Mouse (Mus musculus) right cerebral cortex, adult 2 months (tissue): ENCODE measurements at regions not wholly inside any gene's neighbourhood (a gene's known extent, or its start where the extent isn't known, plus 50 kb on each side); places are given as distances from the start of the nearest gene placed in this dataset.

Experiments
- DNase-seq, 2 experiments: peaks; one replicate each; pipeline ENCODE4 v3.0.0; 2021 to 2022; ENCODE audit warnings: low spot score in 2 of 2

DNA sequence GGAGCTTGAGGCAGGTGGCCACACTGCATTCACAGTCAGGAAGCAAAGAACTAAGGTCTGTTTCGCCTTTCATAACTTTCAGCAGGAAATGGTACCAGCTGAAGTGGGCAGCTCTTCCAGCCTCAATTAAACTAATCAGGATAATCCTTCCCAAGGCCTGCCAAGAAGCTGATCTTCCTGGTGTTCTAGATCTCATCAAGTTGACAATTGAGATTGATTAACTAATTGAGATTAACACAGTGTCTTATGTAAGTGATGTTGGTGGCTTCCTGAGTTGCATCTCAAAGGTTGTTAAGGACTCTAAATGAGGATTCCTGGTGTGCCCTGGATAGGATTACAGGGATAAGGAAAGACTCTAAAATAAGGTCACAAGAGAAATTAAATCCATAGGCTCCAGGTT, 273.3 kb upstream of the Irx2 start:
- no peak for DNase-seq

DNA sequence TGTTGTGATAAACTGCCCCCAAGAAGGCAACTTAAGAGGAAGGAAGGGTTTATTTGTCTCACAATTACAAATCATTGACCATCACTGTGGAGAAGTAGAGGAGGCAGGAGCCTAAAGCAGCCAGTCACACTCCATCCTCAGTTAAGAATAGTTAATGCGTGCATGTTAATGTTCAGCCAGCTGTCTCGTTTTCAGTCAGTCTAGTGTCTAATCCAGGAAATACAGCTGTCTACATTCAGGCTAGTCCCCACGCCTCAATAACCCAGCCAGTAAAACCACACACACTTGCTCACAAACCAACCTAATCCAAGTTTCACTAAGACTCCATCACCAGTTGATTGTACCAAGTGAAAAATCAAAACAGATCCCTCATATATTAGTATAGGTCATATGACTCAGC, 272.8 kb upstream of the Irx2 start:
- no peak for DNase-seq

DNA sequence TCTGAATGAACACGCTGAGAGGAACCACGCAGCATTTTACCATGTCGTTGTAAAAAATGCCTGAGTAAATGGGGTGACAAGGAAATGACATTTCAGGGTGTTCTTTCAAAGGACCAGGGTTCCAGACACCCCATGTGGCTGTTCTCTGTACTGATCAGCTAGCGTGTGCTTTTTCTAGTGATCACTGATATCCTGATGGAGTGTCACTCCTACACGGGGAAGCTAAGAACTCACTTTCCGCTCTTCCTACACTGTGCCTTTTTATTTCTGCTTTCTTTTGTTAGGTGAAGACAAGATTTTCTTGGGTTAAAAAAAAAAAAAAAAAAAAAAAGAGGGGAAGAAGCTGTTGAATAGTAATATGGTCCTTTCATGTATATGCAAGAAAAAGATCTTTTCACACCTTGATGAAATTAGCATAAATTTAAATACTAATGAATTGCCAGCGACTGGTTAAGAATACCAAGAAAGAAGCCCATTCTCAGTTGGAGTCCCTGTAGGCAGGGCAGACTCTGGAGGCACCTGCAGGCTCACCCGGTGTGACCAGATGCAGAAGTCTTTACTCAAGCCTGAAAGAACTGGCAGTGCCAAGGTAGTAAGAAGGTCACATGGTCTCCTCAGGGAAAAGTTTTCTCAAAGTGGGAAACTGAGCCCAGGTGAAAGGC, 270.2 kb upstream of the Irx2 start:
- DNase-seq, result no peak

DNA sequence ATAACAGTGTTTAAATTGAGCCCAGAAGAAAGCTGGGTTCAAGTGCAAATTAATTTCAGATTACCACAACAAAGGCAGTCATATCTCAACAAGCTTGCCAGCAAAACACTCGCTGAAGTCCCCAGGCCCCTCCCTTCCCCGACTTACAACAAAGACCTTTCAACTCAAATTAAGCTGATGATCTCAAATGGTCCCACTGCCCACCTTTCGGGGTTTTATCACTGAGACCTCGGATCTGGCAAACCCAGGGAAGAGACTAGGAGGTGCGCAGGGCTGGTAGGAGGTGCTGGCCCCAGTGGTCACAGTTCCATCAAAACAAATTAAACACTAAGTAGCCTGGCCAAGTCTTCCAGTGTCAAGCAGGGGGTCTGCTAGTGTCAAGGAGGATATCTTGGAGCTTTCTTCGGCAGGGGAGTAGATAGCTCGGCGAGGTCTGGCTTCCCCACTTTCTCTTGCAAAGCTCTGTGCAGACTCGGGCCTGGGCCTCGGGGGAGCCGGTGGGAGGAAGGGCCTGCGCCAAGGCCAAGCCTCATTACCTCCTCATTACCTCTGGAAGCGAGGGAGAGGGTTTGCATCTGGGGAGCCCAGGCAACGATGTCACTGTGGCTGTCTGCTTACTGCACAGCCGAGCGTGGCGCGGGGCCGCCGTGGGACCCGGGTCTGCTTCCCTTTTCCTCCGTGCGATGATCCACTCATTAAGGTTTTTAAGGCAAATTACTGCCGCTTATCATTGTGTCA, 262.9 kb upstream of the Irx2 start:
- DNase-seq, result no peak

DNA sequence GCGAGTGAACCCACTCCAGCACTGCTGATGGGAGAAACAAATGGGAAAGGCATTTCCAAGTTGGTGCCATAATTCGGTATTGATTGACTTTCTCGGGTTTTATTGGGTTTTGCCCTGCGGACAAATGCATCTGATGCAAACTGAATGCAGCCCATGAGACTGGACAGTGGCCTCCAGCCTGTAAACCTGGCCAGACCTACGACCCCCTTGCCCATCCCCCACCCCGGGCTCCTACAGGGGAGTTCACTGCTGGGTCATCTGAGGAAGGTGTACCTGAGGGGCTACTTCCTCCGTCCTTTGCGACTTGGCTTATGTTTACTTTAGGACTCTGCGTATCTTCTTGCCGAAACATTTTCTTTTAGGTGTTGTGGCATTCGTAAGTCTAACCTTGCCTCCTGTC, 262.3 kb upstream of the Irx2 start:
- DNase-seq, result no peak

DNA sequence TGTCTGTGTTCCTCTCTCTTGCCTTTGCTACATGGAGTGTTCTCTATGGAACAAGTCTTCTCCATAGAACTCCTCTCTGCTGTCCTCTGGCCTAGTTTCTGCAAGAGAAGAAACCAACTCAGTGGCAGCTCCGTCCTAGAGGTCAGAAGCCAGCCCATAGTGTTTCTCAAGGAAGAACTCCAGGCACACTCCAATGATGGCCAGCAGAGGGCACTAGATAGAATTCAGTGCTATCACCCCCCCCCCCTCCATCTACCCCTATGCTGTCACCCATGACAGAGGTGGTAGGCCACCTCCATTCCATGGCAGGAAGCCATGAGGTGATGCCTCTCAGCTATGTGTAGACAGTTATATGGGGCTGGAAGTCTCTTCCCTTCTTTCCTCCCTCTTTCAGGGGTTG, 258.5 kb upstream of the Irx2 start:
- no peak for DNase-seq

DNA sequence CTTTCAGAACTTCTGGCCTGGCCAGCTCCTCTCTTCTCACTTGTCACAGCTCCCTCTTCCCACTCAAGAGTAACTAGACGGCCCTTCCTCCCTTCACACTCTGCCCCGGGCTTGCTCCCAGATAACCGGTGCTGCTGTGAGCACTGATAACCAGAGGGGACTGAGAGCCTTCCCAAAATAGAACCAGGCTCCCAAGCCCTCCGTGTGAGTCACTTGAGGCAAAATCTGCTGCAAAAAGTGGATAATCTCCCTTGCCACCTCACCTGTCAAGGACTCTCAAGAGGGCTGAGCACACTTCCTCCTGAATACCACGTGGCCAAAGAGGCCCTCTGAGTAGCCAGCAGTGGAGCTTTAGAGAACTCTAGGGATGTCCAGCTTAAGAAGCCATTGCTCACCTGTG, 257.6 kb upstream of the Irx2 start:
- no peak for DNase-seq

DNA sequence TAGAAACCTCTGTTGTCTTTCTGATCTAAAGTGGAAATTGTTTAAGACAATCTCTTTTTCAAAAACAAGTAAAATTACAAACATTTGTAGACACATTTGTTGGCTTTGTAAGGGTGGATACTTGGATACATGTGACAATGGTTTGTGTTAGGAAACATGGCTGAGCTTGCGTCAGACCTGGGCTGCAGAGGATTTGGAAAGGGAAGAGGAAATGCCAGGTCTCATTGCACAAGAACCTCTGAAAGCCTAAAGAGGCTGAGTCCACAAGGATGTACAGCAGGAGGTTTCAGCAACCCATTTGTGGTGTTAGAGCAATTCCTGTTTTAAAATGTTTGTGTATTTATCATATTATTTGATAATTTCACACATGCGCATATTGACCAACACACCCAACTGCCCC, 235.3 kb upstream of the Irx2 start:
- DNase-seq, result no peak

DNA sequence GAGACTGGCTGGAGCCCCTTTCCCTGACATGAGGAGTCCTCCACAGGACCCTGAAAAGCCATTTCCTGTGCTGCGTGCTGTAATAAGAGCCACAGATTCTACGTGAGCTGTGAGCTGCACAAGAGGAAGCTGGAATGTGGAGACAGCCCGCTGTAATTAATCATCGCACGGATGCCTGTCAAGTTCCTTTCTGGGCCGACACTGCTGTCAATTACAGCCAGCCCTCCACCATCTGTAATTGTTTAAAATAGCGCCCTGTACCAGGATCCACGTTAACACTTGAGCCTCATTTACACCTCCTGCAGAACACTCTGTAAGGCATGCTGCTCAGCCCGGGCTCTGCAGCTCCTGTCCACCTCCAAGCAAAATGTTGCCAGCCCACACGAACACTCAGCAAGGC, 227.9 kb upstream of the Irx2 start:
- DNase-seq, result peak; percentile 72 to 75

DNA sequence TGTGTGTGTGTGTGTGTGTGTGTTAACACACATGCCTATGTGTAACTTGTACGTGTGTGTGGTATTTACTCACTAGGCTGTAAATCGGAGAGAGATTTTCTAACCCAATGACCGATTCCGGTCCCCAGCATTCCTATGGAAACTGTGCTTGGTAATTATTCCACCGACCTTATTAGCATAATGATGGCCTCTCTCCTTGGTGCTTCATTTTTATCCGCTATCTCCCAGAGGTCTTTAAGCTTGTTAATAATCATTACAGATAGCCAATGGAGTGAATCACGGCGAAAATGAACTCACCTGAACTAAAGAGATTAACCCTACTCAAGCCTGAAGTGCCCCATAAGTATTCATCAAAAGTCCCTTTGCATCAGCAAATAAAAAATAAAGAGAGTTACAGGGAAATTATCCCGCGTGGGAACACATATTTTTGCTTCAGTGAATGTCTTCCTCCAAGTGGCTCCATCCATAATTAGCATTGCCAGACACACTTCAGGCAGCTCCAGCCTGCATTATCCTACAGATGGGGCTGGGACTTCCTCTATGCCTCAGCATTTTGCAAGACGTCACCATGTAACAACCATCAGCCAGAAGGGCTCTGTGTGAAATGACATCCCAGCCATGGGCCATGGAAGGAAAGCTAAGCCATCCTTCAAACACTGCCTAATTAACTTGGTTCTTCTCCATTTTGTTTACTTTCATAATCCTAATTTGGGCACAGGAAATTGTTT, 219.2 kb upstream of the Irx2 start:
- DNase-seq, result peak in 1 of 2 experiments; percentile 8

DNA sequence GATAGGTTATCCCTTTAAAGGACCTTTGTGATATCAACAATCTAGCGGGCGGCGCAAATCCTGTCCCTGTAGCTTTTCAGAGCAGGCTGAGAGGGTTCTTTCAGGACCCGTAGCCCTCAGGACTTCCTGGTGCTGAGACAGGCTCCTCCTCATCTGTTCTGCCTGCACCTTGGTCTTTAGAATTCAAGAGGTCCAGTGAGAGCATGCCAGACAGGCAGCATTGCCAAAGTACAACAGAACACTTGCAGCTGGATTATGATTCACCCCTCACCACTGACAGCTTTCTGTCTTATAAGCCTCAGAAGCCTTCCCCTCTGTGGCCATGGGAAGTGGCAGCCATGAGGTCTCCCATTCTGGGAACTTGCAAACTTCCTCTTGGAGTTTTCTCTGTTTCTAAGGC, 216.0 kb upstream of the Irx2 start:
- no peak for DNase-seq

DNA sequence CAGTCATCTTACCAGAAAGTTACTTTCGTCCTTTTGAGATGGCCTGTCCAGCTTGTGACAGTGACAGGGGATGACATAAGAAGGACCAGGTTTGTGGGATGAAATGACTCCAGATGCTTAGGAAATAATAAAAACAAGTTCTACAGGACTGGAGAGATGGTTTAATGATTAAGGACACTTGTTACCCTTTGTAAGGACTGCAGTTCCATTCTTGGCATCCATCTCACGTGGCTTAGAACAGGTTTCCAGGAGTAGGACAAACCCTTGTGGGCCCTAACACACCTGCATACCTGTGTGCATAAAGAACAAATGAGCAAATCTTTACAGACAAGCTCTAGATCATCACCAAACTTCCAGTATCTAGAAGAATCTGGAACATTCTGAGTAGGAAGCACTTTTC, 211.6 kb upstream of the Irx2 start:
- no peak for DNase-seq

DNA sequence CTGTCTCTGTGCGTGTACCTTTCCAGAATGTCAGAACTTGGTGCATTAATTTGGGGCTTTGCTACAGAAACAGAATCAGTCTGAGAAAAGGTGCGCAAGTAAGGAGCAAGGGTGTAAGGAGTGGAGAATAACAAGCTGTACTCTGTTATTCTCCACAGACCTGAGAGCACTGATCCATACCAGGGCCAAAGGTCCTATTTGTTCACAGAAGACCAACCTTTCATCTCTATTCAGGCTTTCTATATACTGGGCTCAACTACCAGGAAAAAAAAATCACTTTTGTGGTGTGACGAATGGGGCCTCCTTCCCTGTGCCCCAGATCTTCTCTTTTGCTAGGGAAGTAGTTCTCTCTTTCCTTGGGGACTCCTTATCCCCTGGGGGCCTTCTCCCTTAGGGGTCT, 210.8 kb upstream of the Irx2 start:
- DNase-seq, result no peak

DNA sequence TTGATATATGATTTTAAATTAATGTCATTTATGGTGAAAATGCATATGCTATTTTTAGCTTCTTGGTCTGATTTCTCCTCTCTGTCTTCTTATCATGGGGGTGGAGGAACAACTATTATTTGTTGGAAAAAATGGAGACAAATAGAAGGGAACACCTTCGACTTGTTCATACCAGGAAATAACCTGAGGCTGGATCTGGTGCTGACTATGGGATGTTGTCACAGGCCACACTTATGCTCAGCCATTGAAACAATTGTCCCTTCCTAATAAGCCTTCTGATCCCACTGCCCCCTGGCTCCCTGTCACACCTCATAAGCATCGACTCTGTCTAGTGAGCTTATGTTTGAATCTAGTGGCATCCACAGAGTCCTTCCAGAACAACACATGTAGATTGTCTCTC, 210.3 kb upstream of the Irx2 start:
- no peak for DNase-seq

DNA sequence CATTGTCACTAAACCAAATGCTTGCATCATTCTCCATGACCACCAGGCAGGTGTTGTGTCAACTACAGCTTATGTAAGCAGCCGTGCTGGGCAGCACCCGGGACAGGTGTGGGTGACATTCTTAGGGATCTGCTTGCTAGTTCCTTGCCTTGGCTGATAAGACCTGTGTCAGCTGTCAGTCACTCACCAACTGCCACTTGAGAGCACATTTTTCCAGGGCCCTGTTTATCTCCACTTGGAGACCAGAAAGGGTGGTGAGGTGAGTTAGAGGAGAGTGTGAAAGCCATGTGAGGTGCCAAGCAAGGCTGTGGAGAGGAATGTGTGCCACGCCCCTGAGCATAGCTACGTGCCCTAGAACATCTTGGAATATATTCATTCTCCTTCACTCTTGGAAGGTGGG, 209.1 kb upstream of the Irx2 start:
- no peak for DNase-seq

DNA sequence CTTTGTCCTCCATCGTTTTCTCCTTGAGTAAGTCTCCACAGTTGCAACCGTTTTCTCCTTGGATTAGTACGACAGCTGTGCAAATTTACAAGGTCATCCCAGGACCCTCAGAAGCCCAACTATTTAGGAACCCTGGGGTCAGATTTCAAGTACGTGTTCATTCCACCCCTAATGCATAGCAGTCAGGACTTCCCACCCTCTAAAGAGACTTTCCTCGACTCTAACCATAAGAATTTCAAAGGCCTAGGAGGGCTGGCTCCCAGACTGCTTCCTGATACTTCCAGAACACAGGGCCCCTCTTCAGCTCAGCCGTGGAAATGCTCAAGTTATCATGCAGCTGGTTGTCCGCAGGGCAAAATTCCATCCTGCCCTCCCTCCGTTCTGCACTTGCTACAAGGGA, 202.7 kb upstream of the Irx2 start:
- DNase-seq, result no peak

DNA sequence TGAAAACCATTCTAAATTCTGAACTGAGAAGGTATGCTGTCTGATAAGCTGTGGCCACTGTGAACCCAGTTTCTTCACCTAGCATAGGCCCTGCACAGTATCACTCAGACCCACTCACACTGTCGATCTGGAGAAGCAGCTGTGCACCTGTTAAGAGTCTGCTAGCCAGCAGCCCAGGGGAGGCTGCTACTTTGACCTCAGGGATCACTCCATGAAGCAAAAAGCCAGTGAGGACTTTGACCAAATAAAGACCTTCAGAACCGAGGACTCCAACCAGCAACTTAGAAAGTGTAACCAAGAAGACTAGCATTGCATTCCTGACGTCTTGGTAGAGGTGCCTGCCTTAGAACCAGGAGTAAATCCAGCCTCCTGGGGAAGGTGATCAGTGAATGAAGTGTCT, 183.3 kb upstream of the Irx2 start:
- no peak for DNase-seq

DNA sequence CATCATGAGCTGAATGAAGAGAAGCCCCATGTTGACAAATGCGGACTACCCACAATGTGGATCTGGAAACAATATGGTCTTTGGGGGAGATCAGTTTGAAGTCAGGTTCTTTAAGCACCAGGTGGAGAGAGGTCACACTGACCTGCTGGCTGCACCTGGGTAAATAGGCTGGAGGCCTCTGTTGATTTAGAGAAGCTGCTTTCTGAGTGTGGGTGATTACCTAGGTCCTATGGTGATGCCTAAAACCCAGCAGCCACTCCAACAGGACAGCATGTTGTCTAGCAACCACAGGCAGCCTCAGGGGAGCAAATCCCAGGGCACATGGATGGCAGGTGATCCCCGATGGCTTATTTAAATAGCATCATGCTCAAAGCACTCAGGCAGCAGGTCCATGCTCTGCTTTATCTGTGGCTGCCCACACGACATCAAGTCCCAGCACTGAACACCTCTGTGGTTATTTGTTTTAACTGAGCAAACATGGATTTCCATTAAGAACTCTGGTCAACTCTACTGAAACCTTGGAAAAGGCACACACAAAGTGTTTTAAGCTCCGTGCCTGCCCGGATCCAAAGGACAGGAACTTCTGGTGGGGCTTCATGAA, 180.1 kb upstream of the Irx2 start:
- DNase-seq, result no peak

DNA sequence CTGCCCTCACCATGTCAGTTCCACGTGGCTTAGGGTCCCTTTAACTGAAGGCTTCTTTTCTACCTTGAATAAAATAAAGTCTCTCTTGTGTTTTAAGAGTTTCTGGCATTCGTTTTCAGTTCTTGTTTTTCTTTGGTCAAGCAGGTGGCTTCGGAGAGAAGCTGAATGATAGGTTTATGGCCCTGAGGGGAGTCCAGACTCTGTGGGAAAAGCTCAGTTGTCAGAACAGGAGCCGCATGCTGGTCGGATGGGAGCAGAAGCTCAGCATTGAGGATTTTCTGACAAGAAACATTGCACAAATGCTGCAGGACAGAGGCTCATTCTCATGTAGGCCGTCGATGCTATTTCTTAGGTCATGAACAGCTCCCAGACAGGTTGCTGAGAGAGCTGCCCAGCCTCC, 133.3 kb upstream of the Irx2 start:
- no peak for DNase-seq

DNA sequence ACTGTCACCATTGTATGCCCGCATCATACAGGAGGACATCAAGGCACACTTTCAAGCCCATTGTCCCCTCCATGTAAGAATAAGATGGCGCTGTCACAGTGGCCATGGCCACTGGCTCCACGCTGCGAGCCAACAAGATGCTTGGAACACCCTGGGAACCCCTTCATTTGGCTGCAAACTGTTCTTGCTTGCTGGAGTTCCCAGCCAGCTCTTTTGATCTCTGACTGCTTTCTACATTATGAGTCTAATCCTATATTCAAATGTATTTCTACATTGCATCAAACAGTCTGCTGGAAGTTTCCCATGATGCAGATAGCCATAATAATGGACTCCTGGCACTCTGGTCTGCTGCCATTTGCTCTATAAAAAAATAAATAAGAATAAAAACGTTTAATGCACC, 131.6 kb upstream of the Irx2 start:
- no peak for DNase-seq

DNA sequence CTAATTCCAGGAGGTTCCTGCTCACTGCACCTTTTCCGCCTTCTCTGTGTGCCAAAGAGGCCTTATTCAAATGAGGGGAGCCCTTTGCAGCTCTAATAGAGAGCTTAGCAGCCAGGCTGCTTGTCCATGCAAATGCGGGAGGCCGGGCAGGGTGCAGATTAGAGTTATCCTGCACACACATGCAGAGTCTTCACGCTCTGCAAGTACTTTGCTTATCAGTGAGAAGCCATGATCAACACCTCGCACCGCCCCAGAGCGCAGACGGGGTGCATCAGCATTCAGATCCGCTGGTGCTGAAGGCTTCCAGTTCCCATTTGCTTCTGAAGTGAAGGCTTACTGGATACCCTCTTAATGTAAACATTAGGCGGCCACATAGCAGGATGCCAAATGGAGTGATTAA, 131.1 kb upstream of the Irx2 start:
- DNase-seq, result no peak

DNA sequence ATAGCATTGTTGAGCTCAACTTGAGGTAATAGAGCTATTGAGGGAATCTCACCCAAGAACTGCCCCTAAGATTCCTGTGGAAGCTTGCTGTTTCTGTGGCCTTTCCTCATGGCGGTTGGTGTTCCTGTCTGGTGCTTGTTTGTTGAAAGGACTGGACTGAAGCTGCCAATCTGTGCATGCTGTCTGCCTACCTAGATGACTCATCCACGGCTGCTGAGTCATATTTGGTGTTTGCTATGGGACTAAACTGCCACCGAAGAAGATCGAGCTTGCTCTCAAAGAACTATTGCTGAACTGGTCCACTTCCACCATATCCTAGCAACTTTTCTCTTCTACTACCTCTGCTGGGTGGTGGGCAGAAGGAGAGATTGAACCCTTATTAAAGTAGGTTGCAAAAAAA, 122.7 kb upstream of the Irx2 start:
- peak; percentile 25 to 40 for DNase-seq

DNA sequence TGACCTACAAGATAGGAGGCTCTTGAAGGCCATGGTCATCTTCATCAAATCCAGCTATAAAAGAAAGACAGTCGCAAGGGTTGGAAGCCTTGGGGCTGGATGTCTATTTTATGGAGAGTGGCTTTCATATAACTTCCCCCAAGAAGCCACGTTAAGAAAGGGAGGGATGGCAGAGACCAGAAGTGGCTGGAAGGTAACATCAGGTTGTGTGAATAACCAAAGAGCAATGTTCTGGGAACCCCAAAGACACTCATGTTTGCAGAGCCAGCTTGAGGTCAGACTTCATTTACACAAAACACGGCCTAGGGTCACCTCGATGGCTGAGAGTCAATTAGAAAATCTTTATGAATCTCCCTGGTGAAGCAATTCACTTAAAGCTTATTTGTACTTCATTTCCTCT, 90.0 kb upstream of the Irx2 start:
- DNase-seq, result no peak
